Mouse (Mus musculus): ENCODE results near the gene Mon1b. TPM values are rescaled to one million over a fixed set of nuclear protein-coding genes. Genes with fewer than 3 reads are reported as not detected.

The Mon1b gene
- total and polyA plus RNA-seq, 2 experiments from 2014 or later = 7.8 to 31.6 TPM

GRCm38 (mm10) chr8:113672599-113673255, 37.3 kb downstream of the Mon1b start:
- TF ChIP-seq CTCF (IDR thresholded peaks at IDR 0.05; ENCODE audit: low read depth) = no peak
- DNase-seq (ENCODE audit: low spot score) (peak; percentile 31), ATAC-seq (peak; percentile 59; the same call in 1 of the 2 replicates)
- Histone ChIP-seq H3K36me3 (ENCODE audit: insufficient read depth, low read length) (no peaks in the 10 kb centered on the region), H3K27me3 (ENCODE audit: insufficient read depth, low read length) (no peaks in the 10 kb centered on the region), H3K4me3 (ENCODE audit: low read length) (no peak overlapping the region), H3K27ac (no peak overlapping the region), H3K4me2 (ENCODE audit: low read depth, low read length) (no peak overlapping the region), H3K9me3 (ENCODE audit: low read length) (0 out of 2 replicates have a peak, but pooled peaks cover 4% of the 10 kb centered on the region), H3K4me1 (ENCODE audit: insufficient read depth, low read length) (no peaks in the 10 kb centered on the region), H3K9ac (replicated peaks; ENCODE audit: low read length) (no peak overlapping the region)
- WGBS = 54% methylated on average over 11 of the region's 11 CpGs

- DNase-seq (ENCODE audit: low spot score) (no peak), ATAC-seq (no peak)
- no peaks in the 10 kb centered on the region for H3K36me3 ChIP-seq (ENCODE audit: insufficient read depth, low read length)
- no peak overlapping the region for H3K27ac ChIP-seq
- no peaks in the 10 kb centered on the region for H3K4me1 ChIP-seq (ENCODE audit: insufficient read depth, low read length)
- H3K9me3 ChIP-seq (ENCODE audit: low read length) = 0 out of 2 replicates have a peak, but pooled peaks cover 5% of the 10 kb centered on the region
- H3K9ac ChIP-seq (replicated peaks; ENCODE audit: low read length) = no peak overlapping the region
- TF ChIP-seq CTCF (IDR thresholded peaks at IDR 0.05; ENCODE audit: low read depth) = no peak
- no peak overlapping the region for H3K4me2 ChIP-seq (ENCODE audit: low read depth, low read length)
- no peak overlapping the region for H3K4me3 ChIP-seq (ENCODE audit: low read length)
- 46% methylated on average over 3 of the region's 3 CpGs for WGBS
- no peaks in the 10 kb centered on the region for H3K27me3 ChIP-seq (ENCODE audit: insufficient read depth, low read length)
Observed at GRCm38 (mm10) chr8:113673300-113673699, 37.9 kb downstream of the Mon1b start.

GRCm38 (mm10) chr8:113674611-113675010, 39.2 kb downstream of the Mon1b start:
- Histone ChIP-seq H3K9me3 (ENCODE audit: low read length) (0 out of 2 replicates have a peak, but pooled peaks cover 5% of the 10 kb centered on the region), H3K27me3 (ENCODE audit: insufficient read depth, low read length) (no peaks in the 10 kb centered on the region), H3K27ac (no peak overlapping the region), H3K4me3 (ENCODE audit: low read length) (no peak overlapping the region), H3K9ac (replicated peaks; ENCODE audit: low read length) (no peak overlapping the region), H3K4me1 (ENCODE audit: insufficient read depth, low read length) (no peaks in the 10 kb centered on the region), H3K36me3 (ENCODE audit: insufficient read depth, low read length) (no peaks in the 10 kb centered on the region), H3K4me2 (ENCODE audit: low read depth, low read length) (no peak overlapping the region)
- ATAC-seq (no peak), DNase-seq (ENCODE audit: low spot score) (no peak)
- WGBS = 81% methylated on average over 3 of the region's 3 CpGs
- no peak for TF ChIP-seq CTCF (IDR thresholded peaks at IDR 0.05; ENCODE audit: low read depth)

GRCm38 (mm10) chr8:113675281-113675680, 39.9 kb downstream of the Mon1b start:
- no peak for TF ChIP-seq CTCF (IDR thresholded peaks at IDR 0.05; ENCODE audit: low read depth)
- H3K4me1 ChIP-seq (ENCODE audit: insufficient read depth, low read length) = no peaks in the 10 kb centered on the region
- H3K9ac ChIP-seq (replicated peaks; ENCODE audit: low read length) = no peak overlapping the region
- no peak overlapping the region for H3K27ac ChIP-seq
- 0 out of 2 replicates have a peak, but pooled peaks cover 5% of the 10 kb centered on the region for H3K9me3 ChIP-seq (ENCODE audit: low read length)
- H3K36me3 ChIP-seq (ENCODE audit: insufficient read depth, low read length) = no peaks in the 10 kb centered on the region
- 40% methylated on average over 2 of the region's 2 CpGs for WGBS
- ATAC-seq = no peak
- H3K27me3 ChIP-seq (ENCODE audit: insufficient read depth, low read length) = no peaks in the 10 kb centered on the region
- no peak overlapping the region for H3K4me2 ChIP-seq (ENCODE audit: low read depth, low read length)
- peak; percentile 31 for DNase-seq (ENCODE audit: low spot score)
- no peak overlapping the region for H3K4me3 ChIP-seq (ENCODE audit: low read length)

GRCm38 (mm10) chr8:113676811-113677210, 41.4 kb downstream of the Mon1b start:
- 83% methylated on average over 1 of the region's 1 CpGs for WGBS

GRCm38 (mm10) chr8:113679361-113679760, 44.0 kb downstream of the Mon1b start:
- DNase-seq (ENCODE audit: low spot score) = no peak
- no peak for TF ChIP-seq CTCF (IDR thresholded peaks at IDR 0.05; ENCODE audit: low read depth)
- no peak overlapping the region for H3K27ac ChIP-seq
- H3K27me3 ChIP-seq (ENCODE audit: insufficient read depth, low read length) = no peaks in the 10 kb centered on the region
- 0 out of 2 replicates have a peak, but pooled peaks cover 5% of the 10 kb centered on the region for H3K9me3 ChIP-seq (ENCODE audit: low read length)
- H3K9ac ChIP-seq (replicated peaks; ENCODE audit: low read length) = no peak overlapping the region
- ATAC-seq = no peak
- no peak overlapping the region for H3K4me2 ChIP-seq (ENCODE audit: low read depth, low read length)
- no peaks in the 10 kb centered on the region for H3K36me3 ChIP-seq (ENCODE audit: insufficient read depth, low read length)
- no peak overlapping the region for H3K4me3 ChIP-seq (ENCODE audit: low read length)
- 80% methylated on average over 3 of the region's 3 CpGs for WGBS
- no peaks in the 10 kb centered on the region for H3K4me1 ChIP-seq (ENCODE audit: insufficient read depth, low read length)

More at GRCm38 (mm10) chr8:113676811-113677210, 41.4 kb downstream of the Mon1b start:
- ATAC-seq (no peak), DNase-seq (ENCODE audit: low spot score) (no peak)
- Histone ChIP-seq H3K27me3 (ENCODE audit: insufficient read depth, low read length) (no peaks in the 10 kb centered on the region), H3K4me3 (ENCODE audit: low read length) (no peak overlapping the region), H3K36me3 (ENCODE audit: insufficient read depth, low read length) (no peaks in the 10 kb centered on the region), H3K9ac (replicated peaks; ENCODE audit: low read length) (no peak overlapping the region), H3K4me2 (ENCODE audit: low read depth, low read length) (no peak overlapping the region), H3K9me3 (ENCODE audit: low read length) (0 out of 2 replicates have a peak, but pooled peaks cover 5% of the 10 kb centered on the region), H3K4me1 (ENCODE audit: insufficient read depth, low read length) (no peaks in the 10 kb centered on the region), H3K27ac (no peak overlapping the region)
- TF ChIP-seq CTCF (IDR thresholded peaks at IDR 0.05; ENCODE audit: low read depth) = no peak
